Mouse (Mus musculus): ENCODE data around the gene Olfr615. TPM values are rescaled to one million over a fixed set of nuclear protein-coding genes. Genes with fewer than 3 reads are reported as not detected.

The Olfr615 gene
- total and polyA plus RNA-seq, 3 experiments: not detected

GRCm38 (mm10) chr7:103589803-103590202 lies 33.9 kb downstream of the Olfr615 start, which contains the start of gene Olfr618:
Gene Olfr618, plus strand, starts transcription at chr7:103590103.
- Histone ChIP-seq H3K27me3 (ENCODE audit: control insufficient read depth in 1 of 2, insufficient read depth in 2 of 2, low read length in 2 of 2) (no peaks in the 10 kb centered on the region), H3K4me3 (ENCODE audit: control insufficient read depth in 1 of 2, insufficient read depth in 1 of 2, low read depth in 2 of 2, low read length in 2 of 2) (no peak within 1 kb of the TSS), H3K4me1 (ENCODE audit: control insufficient read depth in 1 of 2, insufficient read depth in 2 of 2, low read length in 2 of 2) (no peaks in the 10 kb centered on the region), H3K27ac (ENCODE audit: control insufficient read depth, low read depth, low read length) (no peak within 1 kb of the TSS), H3K79me2 (ENCODE audit: control insufficient read depth, insufficient read depth, low read length, poor library complexity) (no peaks in the 10 kb centered on the region), H3K9ac (ENCODE audit: control insufficient read depth, low read depth, low read length, poor library complexity, severe bottlenecking) (no peak within 1 kb of the TSS), H3K9me3 (replicated peaks; ENCODE audit: insufficient read depth, low read length) (no peaks in the 10 kb centered on the region), H3K36me3 (ENCODE audit: control insufficient read depth in 1 of 2, insufficient read depth in 2 of 2, low read length in 2 of 2) (no peaks in the 10 kb centered on the region)
- DNase-seq (ENCODE audit: low read depth, low spot score): no peak
- TF ChIP-seq CHD2 (IDR thresholded peaks at IDR 0.05; ENCODE audit: low read length) (no peak), MXI1 (IDR thresholded peaks at IDR 0.05; ENCODE audit: low read depth, low read length) (no peak), MYC (IDR thresholded peaks at IDR 0.05; ENCODE audit: low read depth, low read length) (no peak), GABPA (IDR thresholded peaks at IDR 0.05; ENCODE audit: low read depth, low read length) (no peak), MAFK (IDR thresholded peaks at IDR 0.05; ENCODE audit: borderline replicate concordance, low read depth, low read length) (no peak), NRF1 (IDR thresholded peaks at IDR 0.05; ENCODE audit: insufficient read depth, low read depth, low read length, poor library complexity, severe bottlenecking) (no peak), CTCF (IDR thresholded peaks at IDR 0.05 in 2 of 3, conservative IDR thresholded peaks at IDR 0.05 in 1 of 3; ENCODE audit: control insufficient read depth in 1 of 3, insufficient read depth in 1 of 3, low read depth in 2 of 3, low read length in 3 of 3, poor library complexity in 1 of 3, severe bottlenecking in 1 of 3) (no peak), MAX (IDR thresholded peaks at IDR 0.05; ENCODE audit: low read length) (no peak), ZNF384 (IDR thresholded peaks at IDR 0.05; ENCODE audit: low read depth, low read length) (no peak), RAD21 (IDR thresholded peaks at IDR 0.05; ENCODE audit: low read depth, low read length) (no peak), TBP (IDR thresholded peaks at IDR 0.05; ENCODE audit: low read depth, low read length) (no peak), MYB (IDR thresholded peaks at IDR 0.05; ENCODE audit: low read depth, low read length) (no peak), POLR2AphosphoS5 (IDR thresholded peaks at IDR 0.05; ENCODE audit: borderline replicate concordance, low read depth, low read length) (no peak), HCFC1 (IDR thresholded peaks at IDR 0.05; ENCODE audit: low read depth, low read length) (no peak), SIN3A (IDR thresholded peaks at IDR 0.05; ENCODE audit: low read length) (no peak), ZKSCAN1 (IDR thresholded peaks at IDR 0.05; ENCODE audit: low read depth, low read length) (no peak), SMC3 (IDR thresholded peaks at IDR 0.05; ENCODE audit: low read depth, low read length) (no peak)

- no peaks in the 10 kb centered on the region for H3K36me3 ChIP-seq (ENCODE audit: control insufficient read depth in 1 of 2, insufficient read depth in 2 of 2, low read length in 2 of 2)
- H3K9me3 ChIP-seq (replicated peaks; ENCODE audit: insufficient read depth, low read length): no peaks in the 10 kb centered on the region
- TF ChIP-seq POLR2AphosphoS2 (IDR thresholded peaks at IDR 0.05; ENCODE audit: low read length) (no peak), MYC (IDR thresholded peaks at IDR 0.05; ENCODE audit: low read depth, low read length) (no peak), NELFE (IDR thresholded peaks at IDR 0.05; ENCODE audit: low read depth, low read length) (no peak), MAZ (IDR thresholded peaks at IDR 0.05; ENCODE audit: low read depth, low read length) (no peak), MAFK (IDR thresholded peaks at IDR 0.05; ENCODE audit: borderline replicate concordance, low read depth, low read length) (no peak), MXI1 (IDR thresholded peaks at IDR 0.05; ENCODE audit: low read depth, low read length) (no peak), NRF1 (IDR thresholded peaks at IDR 0.05; ENCODE audit: insufficient read depth, low read depth, low read length, poor library complexity, severe bottlenecking) (no peak), POLR2AphosphoS5 (IDR thresholded peaks at IDR 0.05; ENCODE audit: borderline replicate concordance, low read depth, low read length) (no peak), CHD2 (IDR thresholded peaks at IDR 0.05; ENCODE audit: low read length) (no peak), HCFC1 (IDR thresholded peaks at IDR 0.05; ENCODE audit: low read depth, low read length) (no peak), ZMIZ1 (IDR thresholded peaks at IDR 0.05; ENCODE audit: low read depth, low read length) (no peak), MYB (IDR thresholded peaks at IDR 0.05; ENCODE audit: low read depth, low read length) (no peak)
- no peaks in the 10 kb centered on the region for H3K4me1 ChIP-seq (ENCODE audit: control insufficient read depth in 1 of 2, insufficient read depth in 2 of 2, low read length in 2 of 2)
- no peak within 1 kb of the TSS for H3K9ac ChIP-seq (ENCODE audit: control insufficient read depth, low read depth, low read length, poor library complexity, severe bottlenecking)
- H3K27me3 ChIP-seq (ENCODE audit: control insufficient read depth in 1 of 2, insufficient read depth in 2 of 2, low read length in 2 of 2): no peaks in the 10 kb centered on the region
- no peak within 1 kb of the TSS for H3K27ac ChIP-seq (ENCODE audit: control insufficient read depth, low read depth, low read length)
- no peak for DNase-seq (ENCODE audit: low read depth, low spot score)
- no peaks in the 10 kb centered on the region for H3K79me2 ChIP-seq (ENCODE audit: control insufficient read depth, insufficient read depth, low read length, poor library complexity)
- no peak within 1 kb of the TSS for H3K4me3 ChIP-seq (ENCODE audit: control insufficient read depth in 1 of 2, insufficient read depth in 1 of 2, low read depth in 2 of 2, low read length in 2 of 2)
Observed at GRCm38 (mm10) chr7:103600275-103600674, 44.4 kb downstream of the Olfr615 start, which contains the start of gene Olfr619. Gene Olfr619, plus strand, starts transcription at chr7:103600575.
